Mouse (Mus musculus) forelimb bud, embryonic 11.5 days (tissue): ENCODE measurements around the gene Grik5.

Experiments
- DNase-seq: peaks from one replicate; pipeline ENCODE4 v3.0.0-alpha.2; 2012; ENCODE audit warnings: low read depth, low spot score

Grik5 gene

DNA sequence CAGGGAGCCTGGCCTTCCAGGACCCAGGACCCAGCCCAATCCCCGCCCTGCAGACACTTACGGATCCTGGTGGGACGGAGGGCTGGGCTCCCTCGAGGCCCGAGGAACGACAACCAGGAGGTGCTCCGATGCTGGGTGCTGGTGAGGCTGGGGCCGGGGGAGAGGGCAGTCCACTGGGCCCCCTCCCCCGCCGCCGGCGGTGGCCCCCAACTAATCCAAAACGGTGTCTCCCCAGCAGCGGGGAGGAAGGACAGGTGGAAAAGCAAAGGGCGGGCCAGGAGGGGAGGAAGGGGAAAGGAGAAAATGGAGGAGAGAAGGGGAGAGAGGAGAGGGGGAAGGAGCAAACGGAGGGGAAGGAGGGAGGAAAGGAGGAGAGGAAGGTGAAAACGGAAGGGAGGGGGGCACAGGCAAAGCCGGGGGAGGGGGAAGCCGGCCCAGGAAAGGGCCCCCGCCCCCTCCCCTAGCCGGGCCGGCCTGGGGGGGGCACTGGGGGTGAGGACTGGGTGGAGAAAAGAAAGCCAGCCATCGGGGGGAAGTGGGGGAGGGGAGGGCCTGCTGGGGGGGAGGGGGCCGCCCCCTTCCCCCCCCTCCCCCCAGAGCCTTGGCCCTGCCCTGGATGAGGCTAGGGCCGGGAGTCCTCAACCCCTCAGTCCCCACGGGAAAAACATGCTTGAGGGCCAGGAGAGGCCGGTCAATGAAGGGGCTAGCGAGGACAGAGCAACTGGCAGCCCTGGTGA lies at the start of gene Grik5, which contains the start of gene Zfp574:
TSS of gene Grik5 (minus strand) at position 368 of the 737 bp plus-strand sequence.
TSS of gene Zfp574 (plus strand) at position 589 of the 737 bp plus-strand sequence.
- no peak for DNase-seq

DNA sequence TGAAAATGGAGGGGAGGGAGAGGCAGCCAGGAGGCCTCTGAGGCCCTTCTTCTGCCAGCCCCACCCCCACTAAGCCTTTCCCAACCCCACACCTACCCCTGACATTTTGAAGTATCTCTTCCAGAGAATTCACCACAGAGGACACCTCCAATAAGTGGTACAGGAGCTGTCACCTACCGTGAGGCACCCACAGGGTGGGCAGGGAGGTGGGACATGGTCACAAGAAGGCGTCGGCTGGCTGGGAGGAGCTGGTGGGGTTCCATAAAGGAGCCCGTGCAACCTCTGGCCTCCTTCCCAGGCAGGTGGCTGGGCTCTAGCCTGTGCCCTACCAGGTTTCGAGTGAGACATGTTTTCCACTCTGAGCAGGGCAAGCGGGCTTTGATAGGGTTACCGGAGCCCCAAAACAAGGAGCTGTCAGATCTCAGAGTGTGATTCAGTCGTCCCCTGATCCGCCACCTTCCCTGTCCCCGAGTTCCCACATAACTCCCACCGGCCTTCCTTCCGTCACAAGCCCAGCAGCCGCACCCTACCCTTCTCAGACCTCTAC lies 49.2 kb upstream of the Grik5 start:
- no peak for DNase-seq

DNA sequence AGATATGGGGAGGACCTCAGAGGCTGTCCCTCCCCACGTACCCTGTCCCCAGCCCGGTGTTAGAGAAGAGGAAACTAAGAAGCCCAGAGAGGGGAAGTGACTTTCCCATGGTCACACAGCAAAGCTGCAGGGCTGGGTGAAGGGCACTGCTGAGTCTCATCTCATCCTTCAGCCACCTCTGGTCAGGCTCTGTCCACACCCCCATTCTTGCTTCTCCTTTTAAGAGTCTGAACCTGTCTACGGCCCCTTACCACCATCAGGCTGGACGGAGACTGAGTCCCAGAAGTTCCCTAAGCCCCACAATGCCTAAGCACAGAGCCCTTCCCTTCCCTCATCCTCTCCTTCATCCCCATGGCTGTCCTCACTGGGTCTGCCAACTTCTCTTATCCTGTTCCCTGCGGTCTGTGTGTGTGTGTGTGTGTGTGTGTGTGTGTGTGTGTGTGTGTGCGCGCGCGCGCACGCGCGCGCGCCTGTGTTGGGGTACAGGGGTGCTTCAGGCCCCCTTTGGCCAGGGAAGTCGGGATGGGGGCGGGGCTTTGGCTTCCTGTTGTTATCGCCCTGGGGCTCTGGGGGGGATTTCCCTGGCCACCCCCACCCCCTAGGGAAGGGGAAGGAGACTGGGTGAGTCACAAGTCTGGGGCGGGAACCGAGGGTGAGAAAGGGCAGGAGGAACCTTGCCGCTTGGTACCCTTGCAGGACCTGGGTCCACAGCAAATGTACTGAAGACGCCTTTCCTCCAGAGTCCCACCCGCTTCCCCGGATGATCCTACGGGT lies 48.1 kb upstream of the Grik5 start:
- DNase-seq, result no peak

DNA sequence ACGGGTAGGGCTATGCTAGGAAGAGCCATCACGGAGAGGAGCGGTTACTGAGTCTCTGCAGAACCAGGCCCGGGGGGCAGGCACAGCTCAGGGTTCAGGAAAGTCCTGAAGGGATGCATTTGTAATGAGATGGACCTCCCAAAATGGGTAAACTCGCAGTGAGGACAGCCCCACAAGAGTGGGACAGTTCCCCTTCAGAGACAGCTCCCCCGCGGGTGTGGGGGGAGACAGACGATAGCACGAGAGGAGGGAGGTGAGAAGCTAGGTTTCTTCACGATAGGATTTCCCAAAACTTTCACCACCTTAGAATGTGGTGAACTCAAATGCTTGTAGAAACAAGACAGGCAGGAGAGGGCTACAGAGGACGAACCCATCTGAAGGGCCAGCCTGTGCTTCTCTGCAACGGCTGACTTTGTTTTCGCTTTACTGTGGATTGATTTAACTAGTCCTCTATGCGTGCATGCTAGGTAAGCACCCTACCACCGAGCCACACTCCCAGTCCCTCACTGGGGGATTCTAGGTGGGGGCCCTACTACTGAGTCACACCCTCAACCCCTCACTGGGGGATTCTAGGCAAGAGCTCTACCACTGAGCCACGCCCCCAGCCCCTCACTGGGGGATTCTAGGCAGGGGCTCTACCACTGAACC lies 40.9 kb upstream of the Grik5 start:
- DNase-seq, result no peak

DNA sequence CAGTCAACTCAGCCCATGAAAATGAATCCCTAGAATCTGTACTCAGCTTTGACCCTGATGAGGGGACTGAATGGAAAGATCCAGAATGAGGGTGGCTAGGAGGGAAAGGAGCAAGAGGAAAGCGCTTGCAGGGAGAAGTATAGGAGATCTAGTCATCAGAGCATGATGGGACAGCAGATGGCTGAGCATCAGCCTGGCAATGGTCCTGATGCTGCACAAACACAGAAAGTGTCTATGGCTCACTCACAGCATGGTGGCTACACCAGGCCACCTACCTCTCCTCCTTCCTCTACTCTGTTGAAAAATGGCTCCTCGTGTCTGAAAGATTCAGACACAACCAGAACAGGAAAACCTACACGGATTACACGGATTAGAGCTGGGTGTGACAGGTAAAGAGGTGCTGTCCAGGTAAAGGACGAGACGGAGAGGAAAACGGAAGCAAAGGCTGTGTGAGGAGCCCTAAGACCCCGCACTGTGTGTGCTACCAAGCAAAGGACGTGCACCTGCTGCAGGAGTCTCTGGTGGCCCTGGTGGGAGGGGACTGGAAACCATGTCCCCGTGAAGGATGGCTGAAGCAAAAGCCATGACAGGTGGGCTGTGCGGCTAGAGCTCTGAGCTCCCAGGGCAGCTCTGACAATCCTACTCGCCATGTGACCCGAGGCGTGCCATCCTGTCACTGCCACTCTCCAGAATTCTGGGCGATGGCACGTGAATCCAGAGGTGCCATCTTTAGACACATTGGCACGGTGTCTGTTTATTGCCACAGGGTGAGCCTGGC lies 40.2 kb upstream of the Grik5 start:
- DNase-seq, result no peak

DNA sequence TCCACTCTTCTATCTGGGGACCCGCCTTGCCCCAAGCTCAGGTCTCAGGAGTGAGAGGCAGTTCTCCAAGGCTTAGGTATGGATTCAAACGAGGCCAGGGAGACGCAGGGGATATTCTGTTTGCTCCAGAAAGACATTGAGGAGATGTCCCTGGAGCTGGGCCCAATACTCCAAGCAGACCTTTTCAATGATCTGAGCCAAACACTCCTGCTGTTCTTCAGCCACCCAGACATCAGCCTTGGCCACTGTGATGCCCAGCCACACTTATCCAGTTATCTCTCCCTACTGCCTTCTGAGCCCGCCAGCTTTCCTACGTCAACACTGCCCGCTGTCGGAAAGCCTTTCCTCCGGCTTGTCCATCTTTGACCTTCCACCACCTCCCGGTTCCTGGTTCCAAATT lies 38.2 kb upstream of the Grik5 start:
- no peak for DNase-seq

DNA sequence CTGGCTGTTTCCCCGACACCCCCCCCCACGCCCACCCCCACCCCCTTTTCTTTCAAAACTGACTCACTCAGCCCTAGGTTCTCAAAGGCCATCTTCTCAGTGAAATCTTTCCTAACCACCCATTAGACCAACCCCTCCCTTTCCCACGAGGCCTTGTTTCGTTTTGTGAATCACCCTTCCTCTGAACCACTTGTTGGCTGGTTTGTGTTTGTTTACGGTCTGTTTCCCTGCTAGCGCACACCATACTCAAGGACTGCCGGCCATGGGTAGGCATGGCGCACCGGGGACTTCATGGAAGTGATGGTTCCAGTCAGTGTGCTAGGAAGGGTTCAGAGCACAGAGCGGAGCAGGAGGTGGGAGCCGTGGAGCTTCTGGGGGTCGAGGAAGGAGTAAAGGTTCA lies 37.2 kb upstream of the Grik5 start:
- DNase-seq, result no peak

DNA sequence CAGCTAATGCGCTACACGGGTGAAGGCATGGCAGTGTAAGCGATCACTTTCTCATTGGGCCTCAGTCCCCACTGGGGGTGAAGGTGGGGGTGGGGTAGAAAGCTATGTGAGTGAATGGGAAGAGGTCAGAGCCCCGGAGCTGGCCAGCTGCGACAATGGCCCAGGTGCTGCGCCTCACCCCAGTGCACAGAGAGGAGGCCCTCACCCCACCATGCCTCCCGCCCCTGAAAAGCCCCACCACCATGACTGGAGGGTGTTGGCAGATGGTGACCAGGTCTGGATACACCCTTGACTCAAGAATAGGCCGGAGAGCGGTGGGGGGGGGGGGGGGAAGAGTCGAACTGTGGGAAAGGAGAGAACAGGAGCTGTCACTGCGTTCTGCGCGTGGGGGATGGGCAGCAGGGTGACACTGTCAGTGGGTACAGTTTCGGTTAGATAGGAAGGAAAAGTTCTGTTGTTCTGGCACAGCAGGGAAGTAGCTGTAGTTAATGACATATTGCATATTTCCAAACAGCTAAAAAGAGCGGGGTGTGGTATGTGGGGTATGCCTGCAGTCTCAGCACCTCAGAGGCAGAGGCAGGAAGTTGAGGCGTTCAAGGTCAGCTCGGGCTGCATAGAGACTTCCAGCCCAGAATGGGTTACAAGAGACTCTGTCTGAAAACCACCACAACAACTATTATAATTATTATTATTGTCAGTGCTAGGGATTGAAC lies 34.8 kb upstream of the Grik5 start:
- DNase-seq, result no peak

DNA sequence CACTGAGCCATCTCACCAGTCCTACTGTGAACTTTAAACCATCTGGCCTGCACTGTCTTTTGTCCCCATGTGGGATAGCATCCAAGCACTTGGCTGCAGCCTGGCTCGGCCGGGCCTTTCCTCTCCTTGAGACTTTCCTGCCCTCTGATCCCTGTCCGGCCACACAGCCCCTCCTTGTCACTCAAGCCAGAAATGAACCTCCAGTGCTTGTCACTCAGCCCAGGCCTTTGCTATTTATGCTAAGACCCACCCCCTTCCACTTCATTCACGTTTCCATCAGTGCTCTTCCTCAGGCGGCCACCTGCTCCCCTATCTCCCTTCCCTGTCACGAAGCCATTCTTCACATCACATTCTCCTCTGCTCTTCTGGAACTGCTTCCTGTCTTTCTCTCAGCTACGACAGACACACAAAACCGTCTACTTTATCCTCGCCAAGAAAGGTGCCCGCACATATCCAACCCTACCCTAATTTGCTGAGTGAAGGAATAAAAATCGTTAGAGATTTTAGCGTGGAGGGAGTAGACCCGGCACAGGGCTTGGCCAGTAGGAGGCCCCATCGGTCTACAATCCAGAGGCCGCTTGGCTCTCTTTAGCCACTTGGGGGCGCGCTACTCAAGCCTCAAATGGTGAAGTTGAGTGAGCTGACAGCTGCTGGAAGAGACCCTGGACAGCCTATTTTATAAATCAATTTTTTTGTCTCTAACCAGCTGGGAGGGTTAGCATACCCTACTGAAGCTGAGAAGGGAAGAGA lies 33.4 kb upstream of the Grik5 start:
- peak; percentile 64 for DNase-seq

DNA sequence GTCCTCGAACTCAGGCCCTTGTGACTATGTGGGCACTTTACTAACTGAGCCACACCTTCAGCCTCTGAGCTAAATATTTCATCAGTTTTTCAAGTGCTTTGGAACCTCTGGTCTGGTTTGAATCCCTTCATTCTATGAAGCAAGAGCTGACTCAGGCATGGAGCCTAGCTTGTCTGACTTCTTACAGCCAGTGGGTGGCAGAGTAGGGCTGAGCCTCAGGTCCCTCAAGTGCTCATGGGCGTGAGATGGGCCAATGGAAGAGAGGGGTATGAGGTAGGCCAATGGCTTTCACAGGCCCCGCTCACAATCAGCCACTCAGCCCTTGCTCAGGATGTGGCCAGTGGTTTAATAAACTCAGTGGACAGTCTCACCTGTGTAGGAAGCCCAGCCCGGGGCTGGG lies 27.4 kb upstream of the Grik5 start:
- DNase-seq, result no peak

DNA sequence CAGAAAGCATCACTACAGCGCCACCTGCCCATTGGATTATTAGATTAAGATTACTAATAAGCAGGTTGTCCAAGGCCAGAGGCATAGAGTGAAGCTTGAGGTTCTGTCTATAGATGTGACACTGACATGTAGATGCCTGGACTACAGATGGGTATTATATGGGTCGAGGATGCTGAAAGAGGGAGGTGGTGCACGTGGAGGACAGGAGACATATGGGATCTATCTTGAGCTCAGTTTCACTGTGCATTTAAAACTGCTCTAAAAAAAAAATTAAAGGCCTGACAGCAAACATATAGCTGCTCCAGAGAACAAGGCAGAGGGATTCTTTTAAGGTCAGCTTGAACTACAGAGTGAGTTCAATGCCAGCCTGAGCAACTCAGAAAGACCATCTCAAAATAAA lies 26.0 kb upstream of the Grik5 start:
- DNase-seq, result no peak

DNA sequence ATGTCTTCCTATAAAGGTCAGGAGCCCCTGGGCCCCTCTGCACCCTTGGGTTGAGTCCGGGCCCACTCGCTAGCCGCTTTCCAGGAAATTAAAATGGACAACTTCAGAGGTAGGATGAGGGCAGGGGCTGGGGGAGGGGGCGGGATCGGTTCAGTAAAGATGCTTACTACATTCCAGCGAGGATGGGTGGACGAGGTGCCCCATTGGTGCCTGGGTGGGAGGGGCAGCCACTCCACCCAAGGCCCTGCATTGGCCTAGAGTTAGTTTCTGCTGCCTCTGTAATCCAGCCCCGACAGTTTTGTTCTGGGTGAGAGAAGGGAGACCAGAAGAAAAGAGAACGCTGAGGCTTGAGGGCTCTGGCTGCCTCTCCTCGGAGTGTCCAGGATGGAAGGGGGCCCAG lies 17.7 kb upstream of the Grik5 start:
- no peak for DNase-seq

DNA sequence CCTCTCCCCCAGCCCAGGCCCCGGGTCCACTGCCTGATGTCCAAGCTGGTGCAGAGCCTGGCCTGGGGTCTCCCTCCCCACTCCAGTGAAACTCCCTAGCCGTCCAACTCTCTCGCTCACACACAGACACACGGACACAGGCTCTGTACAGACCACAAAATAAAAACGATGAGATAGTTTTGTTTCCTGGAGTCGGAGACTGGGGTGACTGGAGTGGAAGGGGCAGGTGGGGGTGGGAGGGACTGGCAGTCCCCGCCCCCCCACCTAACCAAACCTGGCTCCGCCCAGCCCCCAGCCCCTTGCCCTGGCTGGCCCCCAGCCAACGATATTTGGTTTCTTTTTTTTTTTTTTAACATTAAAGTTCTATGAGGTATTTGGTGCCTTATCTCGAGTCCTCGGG lies 16.8 kb upstream of the Grik5 start:
- no peak for DNase-seq

DNA sequence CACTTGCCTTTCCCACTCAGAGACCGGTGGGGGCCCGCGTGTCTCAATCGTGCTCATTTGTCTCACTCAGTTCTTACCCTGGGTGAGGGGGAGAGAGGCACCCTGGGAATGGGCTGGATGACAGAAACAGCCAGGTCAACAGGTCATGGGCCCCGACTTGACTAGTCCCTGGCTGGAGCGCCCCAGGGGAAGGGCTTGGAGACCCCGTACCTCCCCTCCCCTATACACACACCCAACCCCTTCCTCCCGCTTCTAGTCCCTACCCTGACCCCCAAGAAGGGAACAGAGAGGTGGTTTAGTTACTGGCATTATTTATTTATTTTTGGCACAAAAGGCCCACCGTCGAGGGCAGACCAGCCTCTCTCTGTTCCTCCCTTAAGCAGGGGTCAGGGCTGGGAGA lies 16.4 kb upstream of the Grik5 start:
- DNase-seq, result no peak

DNA sequence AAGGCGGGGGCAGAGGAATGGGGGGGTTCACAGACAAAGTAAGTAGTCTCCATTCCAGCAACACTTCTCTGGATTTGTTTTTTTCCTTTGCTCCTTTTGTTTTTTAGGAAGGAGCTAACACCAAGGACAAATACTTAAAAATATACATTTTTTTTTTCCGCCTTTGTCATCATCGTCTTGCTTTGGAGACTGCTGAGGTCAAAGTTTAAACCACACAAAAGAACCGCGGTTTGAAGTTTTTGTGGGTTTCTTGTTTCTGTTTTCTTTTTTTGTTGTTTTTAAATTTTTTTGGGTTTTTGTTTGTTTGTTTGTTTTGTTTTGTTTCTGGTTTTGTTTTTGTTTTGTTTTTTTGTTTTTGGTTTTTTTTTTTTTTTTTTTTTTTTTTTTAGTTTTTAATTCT lies 15.8 kb upstream of the Grik5 start:
- DNase-seq, result no peak

DNA sequence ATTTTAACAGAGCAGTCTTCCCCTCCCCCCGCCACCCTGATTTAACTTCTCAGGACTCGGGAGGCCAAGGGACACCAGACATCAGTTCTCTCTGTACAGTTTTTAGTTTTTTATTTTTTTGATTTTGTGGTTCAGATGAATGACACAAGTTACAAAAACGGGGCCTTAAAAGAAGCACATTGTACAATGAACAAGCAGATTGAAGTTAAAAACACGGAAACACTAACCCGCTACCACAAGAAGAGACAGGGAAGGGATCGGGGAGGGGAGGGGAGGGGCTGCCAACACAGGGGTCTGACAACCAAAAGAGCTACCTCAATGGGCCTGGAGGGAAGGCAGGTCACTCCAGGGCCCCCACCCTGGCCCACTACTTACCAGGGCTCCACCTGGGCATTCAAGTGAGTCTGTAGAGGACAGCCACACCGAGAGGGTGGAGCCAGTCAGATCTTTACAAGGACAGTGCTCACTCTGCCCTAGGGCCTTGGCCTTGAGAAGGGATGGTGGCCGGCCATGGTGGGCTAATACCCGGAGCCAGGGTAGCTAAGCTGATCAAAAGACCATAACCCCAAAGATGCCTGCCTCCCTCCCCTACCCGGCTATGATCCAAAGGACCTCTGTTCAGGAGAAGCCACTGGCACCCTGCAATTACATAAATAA lies 15.2 kb upstream of the Grik5 start:
- no peak for DNase-seq

DNA sequence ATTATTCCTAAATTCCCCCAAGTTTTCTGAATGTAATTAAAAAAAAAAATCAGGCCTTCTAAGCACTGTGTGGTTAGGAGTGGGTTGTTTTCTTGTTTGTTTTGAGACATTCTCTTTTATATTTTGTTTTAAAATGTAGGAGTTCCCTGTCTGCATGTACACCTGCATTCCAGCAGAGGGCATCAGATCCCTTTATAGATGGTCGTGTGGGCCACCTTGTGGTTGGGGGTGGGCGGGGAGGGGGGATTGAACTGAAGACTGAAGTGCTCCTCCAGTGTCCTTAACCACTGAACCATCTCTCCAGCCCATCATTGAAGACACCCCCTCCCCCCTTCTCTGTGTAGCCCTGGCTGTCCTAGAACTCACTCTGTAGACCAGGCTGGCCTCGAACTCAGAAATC lies 14.5 kb upstream of the Grik5 start:
- no peak for DNase-seq

DNA sequence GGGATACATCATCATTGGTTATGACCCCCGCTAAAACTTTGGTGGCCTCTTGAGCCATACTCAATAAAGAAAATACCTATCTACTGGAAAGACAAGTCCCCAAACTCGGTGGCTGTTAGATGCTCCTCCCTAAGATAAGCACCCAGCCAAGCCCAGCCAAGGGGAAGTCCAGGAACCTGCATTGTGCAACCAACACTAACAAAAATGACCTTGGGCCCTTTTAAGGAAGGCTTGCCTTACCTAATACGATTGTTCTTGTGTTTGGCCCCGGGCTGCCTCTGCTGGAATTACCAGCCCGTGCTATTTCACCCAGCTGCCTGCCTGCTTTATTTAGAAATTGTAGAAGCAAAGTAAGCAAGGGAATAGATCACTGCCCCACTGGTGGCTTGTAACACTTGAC lies 12.5 kb upstream of the Grik5 start:
- no peak for DNase-seq

DNA sequence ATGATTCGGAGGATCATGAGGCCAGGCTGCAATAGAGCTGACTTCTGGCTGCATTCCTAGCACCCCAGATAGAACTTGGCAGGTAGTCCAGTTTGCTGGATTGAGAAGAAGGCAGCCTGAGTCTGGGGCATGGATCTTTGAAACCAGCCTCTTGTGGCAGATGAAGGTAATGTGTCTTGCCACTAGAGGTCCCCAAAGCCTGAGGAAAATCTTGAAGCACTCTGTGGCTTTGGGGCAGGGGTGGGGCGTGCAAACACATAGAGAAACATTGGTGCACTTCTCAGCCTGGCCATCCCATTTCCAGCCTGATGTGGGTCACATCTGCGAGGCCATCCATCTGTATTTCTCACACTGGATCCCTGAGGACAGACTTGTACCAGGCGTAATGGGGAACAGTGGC lies 10.4 kb upstream of the Grik5 start:
- no peak for DNase-seq

DNA sequence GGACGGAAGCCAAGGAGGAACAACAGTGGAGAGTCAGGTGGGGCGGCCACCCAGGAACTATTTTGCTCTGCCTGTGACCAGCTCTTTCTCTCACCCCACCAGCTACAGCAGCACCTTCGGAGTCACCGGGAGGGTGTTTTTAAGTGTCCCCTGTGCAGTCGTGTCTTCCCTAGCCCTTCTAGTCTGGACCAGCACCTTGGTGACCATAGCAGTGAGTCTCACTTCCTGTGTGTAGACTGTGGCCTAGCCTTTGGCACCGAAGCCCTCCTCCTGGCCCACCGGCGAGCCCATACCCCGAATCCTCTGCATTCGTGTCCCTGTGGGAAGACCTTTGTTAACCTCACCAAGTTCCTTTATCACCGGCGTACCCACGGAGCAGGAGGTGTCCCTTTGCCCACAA lies 8.3 kb upstream of the Grik5 start:
- DNase-seq, result no peak
